Mouse (Mus musculus) CD4-positive, CD25-positive, alpha-beta regulatory T cell (primary cell): ENCODE data around the gene Arhgef3. TPM values are rescaled to one million over a fixed set of nuclear protein-coding genes. Genes with fewer than 3 reads are reported as not detected.

Experiments used
- polyA plus RNA-seq: library from polyadenylated mRNA; unstranded; fragments of 100-300 nt; shearing (Covaris generic); gene quantifications from one replicate; pipeline ENCODE4 v1.2.1, GENCODE M21; 2017

Arhgef3 gene
- 254 TPM for polyA plus RNA-seq

DNA sequence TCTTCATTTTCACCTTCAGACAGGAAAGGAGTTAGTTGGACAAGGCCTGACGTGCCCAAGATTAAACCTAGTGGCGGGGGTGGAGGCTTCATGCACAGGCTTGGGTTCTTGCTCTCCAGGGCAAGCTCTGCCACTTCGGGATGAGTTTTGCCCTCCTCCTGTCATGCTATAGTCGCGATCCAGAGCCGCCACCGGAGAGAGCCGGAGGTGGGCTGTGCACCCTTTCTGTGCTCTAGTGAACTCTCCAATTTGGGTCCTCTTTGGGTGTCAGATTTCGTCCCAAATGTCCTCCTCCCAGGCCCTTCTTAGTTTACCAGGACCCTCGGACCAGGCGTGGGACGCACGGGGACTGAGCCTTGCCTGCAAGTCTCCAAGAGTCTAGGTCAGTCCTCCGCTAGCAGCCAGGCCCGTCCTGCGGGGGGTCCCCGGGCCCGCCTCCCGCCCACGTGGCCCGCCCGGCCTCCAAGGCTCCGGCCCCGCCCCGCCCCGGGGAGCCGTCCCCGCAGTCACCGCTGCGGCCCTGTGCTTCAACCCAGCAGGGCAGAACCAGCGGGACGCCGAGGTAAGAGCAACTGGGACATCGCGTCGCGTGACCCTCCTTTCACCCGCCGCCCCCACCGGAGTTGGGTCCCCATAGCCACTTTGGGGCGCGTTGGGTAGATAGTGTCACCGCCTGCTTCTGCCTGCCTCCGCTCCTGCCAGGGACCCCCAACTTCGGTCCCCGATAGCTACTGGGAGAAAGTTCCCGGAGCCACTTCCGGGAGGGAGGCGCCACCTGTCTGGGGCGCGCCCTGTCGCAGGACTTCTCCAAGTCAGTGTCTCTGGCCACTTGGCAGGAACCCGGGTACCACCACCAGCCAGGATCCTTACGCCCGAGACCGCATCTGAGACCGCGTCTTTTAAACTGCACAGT lies at the start of gene Arhgef3:
Gene Arhgef3 (plus strand): TSS at position 538 of the 913 bp plus-strand sequence.

DNA sequence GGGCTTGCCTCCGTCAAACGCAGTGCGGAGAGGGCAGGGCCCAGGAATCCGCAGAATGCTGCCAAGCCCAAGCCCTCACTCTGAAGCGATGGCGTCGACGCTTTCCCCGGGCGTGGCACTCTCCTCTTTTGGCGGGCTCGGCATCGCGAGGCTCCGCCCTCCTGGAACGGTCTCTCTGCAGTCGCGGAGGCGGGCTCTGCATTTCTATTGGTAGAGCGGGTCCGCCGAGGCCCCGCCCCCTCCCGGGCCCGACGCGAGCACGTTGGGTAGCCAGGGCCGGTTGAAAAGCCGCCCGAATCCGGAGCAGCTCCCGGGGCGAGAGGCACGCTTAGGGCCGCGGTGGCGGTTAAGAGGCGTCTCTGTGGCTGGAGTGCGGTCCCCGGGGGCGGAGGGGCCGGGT lies 313.9 kb downstream of the Arhgef3 start, which contains the start of gene Fam208a:
Gene Fam208a (plus strand): TSS at position 262 of the 400 bp plus-strand sequence.

Other genes with a start within 250 kb of the Arhgef3 start
- gene Asb14, start 220.3 kb upstream of the Arhgef3 start, polyA plus RNA-seq: 0.26 TPM
- gene Appl1, start 143.7 kb upstream of the Arhgef3 start, polyA plus RNA-seq: 53.7 TPM
- gene Hesx1, start 120.5 kb upstream of the Arhgef3 start, polyA plus RNA-seq: 1.3 TPM
- gene Il17rd, start 76.0 kb upstream of the Arhgef3 start, polyA plus RNA-seq: 0.34 TPM